Mouse (Mus musculus): ENCODE results near the gene AC141477.1. TPM values are rescaled to one million over a fixed set of nuclear protein-coding genes. Genes with fewer than 3 reads are reported as not detected.

AC141477.1 gene
- total and polyA plus RNA-seq, 2 experiments from 2014 or later, result not detected

GRCm38 (mm10) chr10:76468203-76469162 lies 28.2 kb upstream of the AC141477.1 start, which contains the start of the genes Mcm3ap and Ybey:
TSS of gene Mcm3ap (plus strand) at chr10:76468927.
TSS of gene Ybey (minus strand) at chr10:76469114.
- H3K36me3 ChIP-seq (ENCODE audit: insufficient read depth), result peaks cover 28% of the 10 kb centered on the region; the same call in 1 of the 2 replicates
- 2% methylated on average over 55 of the region's 55 CpGs for WGBS
- H3K4me2 ChIP-seq (ENCODE audit: low read depth), result peak within 1 kb of the TSS; percentile 62
- H3K4me1 ChIP-seq (ENCODE audit: insufficient read depth), result peaks cover 11% of the 10 kb centered on the region; the same call in 1 of the 2 replicates
- DNase-seq (peak; percentile 94), ATAC-seq (peak; percentile 99)
- peak within 1 kb of the TSS; percentile 85 for H3K27ac ChIP-seq (ENCODE audit: low read depth, low read length)
- peak within 1 kb of the TSS; percentile 73 for H3K4me3 ChIP-seq (ENCODE audit: low read depth, low read length)
- H3K9ac ChIP-seq, result peak within 1 kb of the TSS; percentile 88
- no peaks in the 10 kb centered on the region for H3K9me3 ChIP-seq (ENCODE audit: low read length)
- TF ChIP-seq CTCF (IDR thresholded peaks at IDR 0.05; ENCODE audit: low read depth), result peak; percentile 64
- no peaks in the 10 kb centered on the region for H3K27me3 ChIP-seq (ENCODE audit: insufficient read depth, low read length)

- H3K4me2 ChIP-seq (ENCODE audit: low read depth), result no peak overlapping the region
- H3K36me3 ChIP-seq (ENCODE audit: insufficient read depth), result 0 out of 2 replicates have a peak, but pooled peaks cover 5% of the 10 kb centered on the region
- H3K27me3 ChIP-seq (ENCODE audit: insufficient read depth, low read length), result no peaks in the 10 kb centered on the region
- 0 out of 2 replicates have a peak, but pooled peaks cover under 1% of the 10 kb centered on the region for H3K4me1 ChIP-seq (ENCODE audit: insufficient read depth)
- TF ChIP-seq CTCF (IDR thresholded peaks at IDR 0.05; ENCODE audit: low read depth), result no peak
- H3K4me3 ChIP-seq (ENCODE audit: low read depth, low read length), result no peak overlapping the region
- 89% methylated on average over 6 of the region's 6 CpGs for WGBS
- no peak overlapping the region for H3K9ac ChIP-seq
- H3K9me3 ChIP-seq (ENCODE audit: low read length), result no peaks in the 10 kb centered on the region
- no peak for ATAC-seq
- no peak overlapping the region for H3K27ac ChIP-seq (ENCODE audit: low read depth, low read length)
- no peak for DNase-seq
Measured at GRCm38 (mm10) chr10:76462721-76463120, 22.5 kb upstream of the AC141477.1 start.

- no peak for TF ChIP-seq CTCF (IDR thresholded peaks at IDR 0.05; ENCODE audit: low read depth)
- Histone ChIP-seq H3K9me3 (ENCODE audit: low read length) (no peaks in the 10 kb centered on the region), H3K4me1 (ENCODE audit: insufficient read depth) (no peaks in the 10 kb centered on the region), H3K36me3 (ENCODE audit: insufficient read depth) (0 out of 2 replicates have a peak, but pooled peaks cover 5% of the 10 kb centered on the region), H3K27ac (ENCODE audit: low read depth, low read length) (no peak overlapping the region), H3K4me3 (ENCODE audit: low read depth, low read length) (no peak overlapping the region), H3K9ac (no peak overlapping the region), H3K4me2 (ENCODE audit: low read depth) (no peak overlapping the region), H3K27me3 (ENCODE audit: insufficient read depth, low read length) (no peaks in the 10 kb centered on the region)
- no peak for DNase-seq
- 90% methylated on average over 7 of the region's 7 CpGs for WGBS
- no peak for ATAC-seq
Measured at GRCm38 (mm10) chr10:76462312-76462711, 22.1 kb upstream of the AC141477.1 start.

GRCm38 (mm10) chr10:76461255-76461654 lies 21.0 kb upstream of the AC141477.1 start:
- no peak for TF ChIP-seq CTCF (IDR thresholded peaks at IDR 0.05; ENCODE audit: low read depth)
- no peaks in the 10 kb centered on the region for H3K9me3 ChIP-seq (ENCODE audit: low read length)
- 92% methylated on average over 1 of the region's 1 CpGs for WGBS
- H3K36me3 ChIP-seq (ENCODE audit: insufficient read depth), result 0 out of 2 replicates have a peak, but pooled peaks cover 5% of the 10 kb centered on the region
- no peak overlapping the region for H3K27ac ChIP-seq (ENCODE audit: low read depth, low read length)
- DNase-seq (no peak), ATAC-seq (no peak)
- H3K9ac ChIP-seq, result no peak overlapping the region
- H3K27me3 ChIP-seq (ENCODE audit: insufficient read depth, low read length), result no peaks in the 10 kb centered on the region
- no peaks in the 10 kb centered on the region for H3K4me1 ChIP-seq (ENCODE audit: insufficient read depth)
- H3K4me2 ChIP-seq (ENCODE audit: low read depth), result no peak overlapping the region
- no peak overlapping the region for H3K4me3 ChIP-seq (ENCODE audit: low read depth, low read length)

GRCm38 (mm10) chr10:76455289-76455688 lies 15.0 kb upstream of the AC141477.1 start:
- DNase-seq (peak; percentile 59), ATAC-seq (peak; percentile 66)
- Histone ChIP-seq H3K9ac (no peak overlapping the region), H3K4me2 (ENCODE audit: low read depth) (no peak overlapping the region), H3K27ac (ENCODE audit: low read depth, low read length) (no peak overlapping the region), H3K4me1 (ENCODE audit: insufficient read depth) (no peaks in the 10 kb centered on the region), H3K9me3 (ENCODE audit: low read length) (no peaks in the 10 kb centered on the region), H3K36me3 (ENCODE audit: insufficient read depth) (no peaks in the 10 kb centered on the region), H3K4me3 (ENCODE audit: low read depth, low read length) (no peak overlapping the region), H3K27me3 (ENCODE audit: insufficient read depth, low read length) (no peaks in the 10 kb centered on the region)
- WGBS, result 58% methylated on average over 5 of the region's 5 CpGs
- TF ChIP-seq CTCF (IDR thresholded peaks at IDR 0.05; ENCODE audit: low read depth), result peak; percentile 76

- Histone ChIP-seq H3K4me1 (ENCODE audit: insufficient read depth) (no peaks in the 10 kb centered on the region), H3K9me3 (ENCODE audit: low read length) (no peaks in the 10 kb centered on the region), H3K36me3 (ENCODE audit: insufficient read depth) (no peaks in the 10 kb centered on the region), H3K4me2 (ENCODE audit: low read depth) (no peak within 1 kb of the TSS), H3K27ac (ENCODE audit: low read depth, low read length) (no peak within 1 kb of the TSS), H3K27me3 (ENCODE audit: insufficient read depth, low read length) (no peaks in the 10 kb centered on the region), H3K9ac (no peak within 1 kb of the TSS), H3K4me3 (ENCODE audit: low read depth, low read length) (no peak within 1 kb of the TSS)
- ATAC-seq (no peak), DNase-seq (no peak)
- no peak for TF ChIP-seq CTCF (IDR thresholded peaks at IDR 0.05; ENCODE audit: low read depth)
- WGBS, result 67% methylated on average over 5 of the region's 5 CpGs
Measured at GRCm38 (mm10) chr10:76448851-76449250, 8.6 kb upstream of the AC141477.1 start, which contains the start of gene 2610028H24Rik. TSS of gene 2610028H24Rik (plus strand) at chr10:76449081.
